Comparison of ENCODE assay signal across 10 mouse cellular contexts in the genomic region with DNA sequence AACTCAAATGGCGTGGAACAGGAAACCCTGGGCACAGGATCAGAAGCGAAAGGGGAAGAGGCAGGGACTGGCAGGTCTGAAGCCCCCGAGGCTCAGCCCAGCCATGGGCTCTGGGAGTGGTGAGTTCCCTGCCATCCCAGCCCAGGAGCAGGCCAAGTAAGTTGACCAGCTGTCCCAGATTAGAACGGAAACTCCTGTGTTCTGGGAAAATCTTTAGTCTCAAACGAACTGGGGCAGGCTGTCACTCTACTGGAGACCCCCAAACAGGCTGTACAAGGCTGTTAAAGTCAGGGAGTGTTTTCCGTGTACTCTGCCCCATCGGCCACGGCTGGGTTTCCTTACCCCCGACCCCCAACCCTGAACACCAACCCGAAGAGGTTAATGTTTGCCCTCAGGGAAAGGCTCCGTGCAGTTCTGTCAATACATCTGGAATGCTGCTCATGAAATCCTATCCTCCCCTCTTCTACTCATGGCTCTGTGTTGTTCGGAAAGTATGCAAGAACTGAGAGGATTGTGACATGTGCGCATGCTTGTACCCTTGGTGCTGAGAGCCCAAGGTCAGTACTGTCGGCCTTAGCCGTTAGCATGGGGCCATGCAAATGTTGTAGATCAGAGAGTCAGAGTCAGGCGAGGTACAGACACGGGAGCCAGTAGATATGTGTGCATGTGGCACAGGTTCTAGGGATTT.
A peak's percentile ranks its signal among the peaks of the same experiment; 100 is the strongest.
DNase-seq lines count a peak whose midpoint lies in the region; ATAC-seq and TF ChIP-seq lines count a peak whose summit lies in the region.
"Had no signal": no experiment of that assay in that cellular context is flagged by ENCODE, and none has a peak within 500 bp of the region (broad histone marks: within the 10 kb centered on the region; RNA-seq: fewer than 3 reads in every experiment).

No protein-coding gene starts in this region.

- peak overlapping the region; percentile 38; the same call in 1 of the 2 replicates for H3K9ac ChIP-seq in heart, embryonic 12.5 days
- H3K9ac ChIP-seq in lung, postnatal 0 days (replicated peaks; ENCODE audit: low read depth): no peak overlapping the region

- no peak overlapping the region for H3K4me2 ChIP-seq in heart, embryonic 12.5 days
- H3K4me2 ChIP-seq in lung, postnatal 0 days (replicated peaks; ENCODE audit: low read depth, low read length): no peak overlapping the region

- peaks cover 57% of the 10 kb centered on the region for H3K4me1 ChIP-seq in heart, embryonic 12.5 days (replicated peaks)
- 0 out of 2 replicates have a peak, but pooled peaks cover 8% of the 10 kb centered on the region for H3K4me1 ChIP-seq in lung, postnatal 0 days (ENCODE audit: insufficient read depth, low read depth, low read length)

- no peak overlapping the region for H3K4me3 ChIP-seq in heart, embryonic 12.5 days
- H3K4me3 ChIP-seq in lung, postnatal 0 days (ENCODE audit: low read depth, low read length): no peak overlapping the region
- H3K4me3 ChIP-seq: erythroblast, embryonic 14.5 days had no signal

- H3K27ac ChIP-seq in heart, embryonic 12.5 days (ENCODE audit: poor library complexity, severe bottlenecking): peak overlapping the region; percentile 89
- no peak overlapping the region for H3K27ac ChIP-seq in lung, postnatal 0 days (ENCODE audit: low read length)

- peak; percentile 54 for ATAC-seq in heart, embryonic 12.5 days (ENCODE audit: insufficient number of reproducible peaks, low FRiP score)
- ATAC-seq in lung, postnatal 0 days: peak; percentile 79

- peak; percentile 29; the same call in 1 of the 2 replicates for TF ChIP-seq EP300 in lung, postnatal 0 days (IDR thresholded peaks at IDR 0.05)

- TF ChIP-seq CTCF in lung, postnatal 0 days (IDR thresholded peaks at IDR 0.05): no peak

- intact Hi-C loops in heart, postnatal 36 days (cut with DNase I): no loop called here

- 48% methylated on average over 17 of the region's 17 CpGs for WGBS in heart, embryonic 12.5 days
- WGBS in lung, postnatal 0 days: 45% methylated on average over 17 of the region's 17 CpGs

- H3K36me3 ChIP-seq in heart, embryonic 12.5 days: no peaks in the 10 kb centered on the region
- no peaks in the 10 kb centered on the region for H3K36me3 ChIP-seq in lung, postnatal 0 days (ENCODE audit: insufficient read depth, low read length)

- H3K9me3 ChIP-seq in heart, embryonic 12.5 days (replicated peaks): no peaks in the 10 kb centered on the region
- H3K9me3 ChIP-seq in lung, postnatal 0 days (ENCODE audit: low read length): no peaks in the 10 kb centered on the region

- no peaks in the 10 kb centered on the region for H3K27me3 ChIP-seq in heart, embryonic 12.5 days (replicated peaks)
- no peaks in the 10 kb centered on the region for H3K27me3 ChIP-seq in lung, postnatal 0 days (replicated peaks; ENCODE audit: insufficient read depth, low read length)
- H3K27me3 ChIP-seq: CH12.LX had no signal

- DNase-seq in heart, postnatal 36 days: no peak
- peak; percentile 64 for DNase-seq in lung, postnatal 0 days (ENCODE audit: low spot score)
- no peak for DNase-seq in lung, postnatal 10 days
- peak; percentile 70 for DNase-seq in forelimb bud, embryonic 11.5 days (ENCODE audit: low read depth, low spot score)
- peak; percentile 58 for DNase-seq in mesoderm, embryonic 11.5 days (ENCODE audit: low read depth, low spot score)
- no peak for DNase-seq in spleen, postnatal 4 days (ENCODE audit: low spot score in 2 of 2)
- no peak for DNase-seq in thymus, postnatal 4 days

Comparison
In these comparisons a context has a peak if more than half of its experiments do, and no peak if none do; other contexts are left out.
1. DNase-seq: peak in lung, postnatal 0 days (single experiment), forelimb bud, embryonic 11.5 days (single experiment) and mesoderm, embryonic 11.5 days (single experiment); none in heart, postnatal 36 days (0 of 2), lung, postnatal 10 days (single experiment), spleen, postnatal 4 days (0 of 2) and thymus, postnatal 4 days (single experiment).